Comparison of ENCODE assay signal across 8 mouse cellular contexts in genomic region chr3:115642846-115643260, GRCm38 (mm10).
DNase-seq lines count a peak whose midpoint lies in the region; ATAC-seq and TF ChIP-seq lines count a peak whose summit lies in the region.

No protein-coding gene starts in this region.

- H3K9me3 ChIP-seq in MEL (replicated peaks; ENCODE audit: insufficient read depth, low read length), result no peaks in the 10 kb centered on the region
- no peaks in the 10 kb centered on the region for H3K9me3 ChIP-seq in lung, embryonic 16.5 days (ENCODE audit: control insufficient read depth, low read length)

- peak overlapping the region; percentile 40 for H3K27ac ChIP-seq in MEL (ENCODE audit: control insufficient read depth, low read depth, low read length)
- H3K27ac ChIP-seq in lung, embryonic 16.5 days (ENCODE audit: low read length), result no peak overlapping the region

- ATAC-seq in hematopoietic stem cell, adult 5-6 weeks (replicated peaks in 1 of 2; ENCODE audit: insufficient read depth in 1 of 2, low FRiP score in 2 of 2, low TSS enrichment in 1 of 2, low read depth in 1 of 2, poor library complexity in 2 of 2, severe bottlenecking in 2 of 2), result peak; percentile 54 to 68
- ATAC-seq in lung, embryonic 16.5 days (ENCODE audit: low read depth), result peak; percentile 23

- TF ChIP-seq EP300 in MEL (IDR thresholded peaks at IDR 0.05; ENCODE audit: low read depth in 1 of 2, low read length in 2 of 2), result no peak

- H3K4me3 ChIP-seq in MEL (ENCODE audit: control insufficient read depth in 1 of 2, insufficient read depth in 1 of 2, low read depth in 2 of 2, low read length in 2 of 2), result peak overlapping the region; percentile 53 to 86
- peak overlapping the region; percentile 53 for H3K4me3 ChIP-seq in lung, embryonic 16.5 days (ENCODE audit: low read length)

- no peak for TF ChIP-seq POLR2A in MEL (IDR thresholded peaks at IDR 0.05; ENCODE audit: control insufficient read depth in 1 of 2, insufficient read depth in 1 of 2, low read depth in 1 of 2, low read length in 2 of 2, poor library complexity in 1 of 2)

- peaks cover 0 to 11% of the 10 kb centered on the region in 2 experiments; a peak in 2 of 4 replicates for H3K36me3 ChIP-seq in MEL (ENCODE audit: control insufficient read depth in 1 of 2, insufficient read depth in 2 of 2, low read length in 2 of 2)
- no peaks in the 10 kb centered on the region for H3K36me3 ChIP-seq in lung, embryonic 16.5 days (ENCODE audit: control insufficient read depth, insufficient read depth, low read length)

- H3K4me2 ChIP-seq in lung, embryonic 16.5 days (ENCODE audit: low read depth, low read length), result peak overlapping the region; percentile 55

- TF ChIP-seq RAD21 in MEL (IDR thresholded peaks at IDR 0.05; ENCODE audit: low read depth, low read length), result peak; percentile 76

- H3K4me1 ChIP-seq in MEL (ENCODE audit: control insufficient read depth in 1 of 2, insufficient read depth in 2 of 2, low read length in 2 of 2), result peaks cover 4 to 16% of the 10 kb centered on the region in 2 experiments; a peak in 3 of 4 replicates
- peaks cover 6% of the 10 kb centered on the region for H3K4me1 ChIP-seq in lung, embryonic 16.5 days (replicated peaks; ENCODE audit: control insufficient read depth, insufficient read depth, low read length)

- DNase-seq in MEL (ENCODE audit: low read depth, low spot score), result peak; percentile 91
- DNase-seq in cerebellum, adult 8-10 months, result peak; percentile 68
- peak; percentile 86 for DNase-seq in forelimb bud, embryonic 11.5 days (ENCODE audit: low read depth, low spot score)
- DNase-seq in layer of hippocampus, adult 9-10 months (ENCODE audit: low spot score), result peak; percentile 65
- peak; percentile 56 for DNase-seq in ovary, adult 18-20 months (ENCODE audit: low spot score)
- peak; percentile 85 for DNase-seq in thymus, postnatal 0 days (ENCODE audit: low spot score)

- WGBS in lung, embryonic 16.5 days, result 4% methylated on average over 11 of the region's 11 CpGs

- H3K79me2 ChIP-seq in MEL (ENCODE audit: control insufficient read depth, insufficient read depth, low read length, poor library complexity), result no peaks in the 10 kb centered on the region

- no peaks in the 10 kb centered on the region for H3K27me3 ChIP-seq in MEL (ENCODE audit: control insufficient read depth in 1 of 2, insufficient read depth in 2 of 2, low read length in 2 of 2)
- H3K27me3 ChIP-seq in lung, embryonic 16.5 days (ENCODE audit: control insufficient read depth, insufficient read depth, low read depth, low read length), result no peaks in the 10 kb centered on the region

- H3K9ac ChIP-seq in MEL (ENCODE audit: control insufficient read depth, low read depth, low read length, poor library complexity, severe bottlenecking), result peak overlapping the region; percentile 60
- H3K9ac ChIP-seq in lung, embryonic 16.5 days (ENCODE audit: low read length), result peak overlapping the region; percentile 6; the same call in 1 of the 2 replicates

- TF ChIP-seq CTCF in MEL (IDR thresholded peaks at IDR 0.05 in 2 of 3, conservative IDR thresholded peaks at IDR 0.05 in 1 of 3; ENCODE audit: control insufficient read depth in 1 of 3, insufficient read depth in 1 of 3, low read depth in 2 of 3, low read length in 3 of 3, poor library complexity in 1 of 3, severe bottlenecking in 1 of 3), result peak; percentile 70 to 88 (median 83)

TF ChIP-seq in MEL, 35 proteins besides CTCF, POLR2A, EP300 and RAD21:
- no peak for TF ChIP-seq TAL1 (IDR thresholded peaks at IDR 0.05; ENCODE audit: low read length)
- TF ChIP-seq KAT2A (conservative IDR thresholded peaks at IDR 0.05; ENCODE audit: low read depth, low read length), result no peak
- TF ChIP-seq HCFC1 (IDR thresholded peaks at IDR 0.05; ENCODE audit: low read depth, low read length), result 0 out of 2 replicates have a peak, but pooled peaks have one; percentile 0
- no peak for TF ChIP-seq GATA1 (IDR thresholded peaks at IDR 0.05; ENCODE audit: low read depth, low read length)
- no peak for TF ChIP-seq SIN3A (IDR thresholded peaks at IDR 0.05; ENCODE audit: low read length)
- no peak for TF ChIP-seq POLR2AphosphoS2 (IDR thresholded peaks at IDR 0.05; ENCODE audit: low read length)
- TF ChIP-seq RCOR1 (IDR thresholded peaks at IDR 0.05; ENCODE audit: low read depth, low read length), result no peak
- TF ChIP-seq ETS1 (IDR thresholded peaks at IDR 0.05; ENCODE audit: low read depth, low read length), result peak; percentile 50
- no peak for TF ChIP-seq MEF2A (IDR thresholded peaks at IDR 0.05; ENCODE audit: extremely low read depth, insufficient replicate concordance, low read depth, low read length, poor library complexity, severe bottlenecking)
- TF ChIP-seq ELF1 (IDR thresholded peaks at IDR 0.05; ENCODE audit: low read depth, low read length), result 0 out of 2 replicates have a peak, but pooled peaks have one; percentile 42
- TF ChIP-seq ZNF384 (IDR thresholded peaks at IDR 0.05; ENCODE audit: low read depth, low read length), result 0 out of 2 replicates have a peak, but pooled peaks have one; percentile 36
- TF ChIP-seq MXI1 (IDR thresholded peaks at IDR 0.05; ENCODE audit: low read depth, low read length), result no peak; the same call in 1 of the 2 replicates
- TF ChIP-seq MAFK (IDR thresholded peaks at IDR 0.05; ENCODE audit: borderline replicate concordance, low read depth, low read length), result peak; percentile 58; the same call in 1 of the 2 replicates
- TF ChIP-seq SMC3 (IDR thresholded peaks at IDR 0.05; ENCODE audit: low read depth, low read length), result peak; percentile 62
- TF ChIP-seq MAX (IDR thresholded peaks at IDR 0.05; ENCODE audit: low read length), result no peak
